Mouse (Mus musculus) midbrain, embryonic 12.5 days (tissue): ENCODE results near the gene Ktn1. TPM values are rescaled to one million over a fixed set of nuclear protein-coding genes. Genes with fewer than 3 reads are reported as not detected.

Experiments
- ATAC-seq: fragments of 200-750 bp; cut with Nextera tagmentation; 2 replicates; pipeline ENCODE4 v1.8.0; 2017; ENCODE audit warnings: low read depth, moderate TSS enrichment, moderate library complexity; ENCODE audit not compliant: low FRiP score
- H3K27ac ChIP-seq: fragments of 300-500 bp; sonication (generic); replicated peaks from 2 replicates; pipeline ENCODE4 v1.5.1; 2016; ENCODE audit warnings: mild to moderate bottlenecking
- H3K27me3 ChIP-seq: fragments of 300-500 bp; sonication (generic); 2 replicates; pipeline ENCODE4 v1.6.1; 2016; ENCODE audit warnings: mild to moderate bottlenecking
- H3K36me3 ChIP-seq: fragments of 300-500 bp; sonication (generic); 2 replicates; pipeline ENCODE4 v1.6.1; 2016
- H3K4me1 ChIP-seq: fragments of 300-500 bp; sonication (generic); 2 replicates; pipeline ENCODE4 v1.6.1; 2016
- H3K4me2 ChIP-seq: fragments of 300-500 bp; sonication (generic); replicated peaks from 2 replicates; pipeline ENCODE4 v1.6.1; 2016; ENCODE audit warnings: mild to moderate bottlenecking, moderate library complexity
- H3K4me3 ChIP-seq: fragments of 300-500 bp; sonication (generic); 2 replicates; pipeline ENCODE4 v1.5.1; 2016; ENCODE audit warnings: mild to moderate bottlenecking
- H3K9ac ChIP-seq: fragments of 300-500 bp; sonication (generic); replicated peaks from 2 replicates; pipeline ENCODE4 v1.6.1; 2016; ENCODE audit warnings: mild to moderate bottlenecking, moderate library complexity
- H3K9me3 ChIP-seq: fragments of 300-500 bp; sonication (generic); 2 replicates; pipeline ENCODE4 v1.6.1; 2016; ENCODE audit warnings: mild to moderate bottlenecking
- WGBS: fragments of 180-500 bp; shearing (Covaris S2); methylation state at CpG from one replicate; pipeline ENCODE4 v1.1.7; 2016; 5-methylcytosine and 5-hydroxymethylcytosine counted together
- polyA plus RNA-seq: library from polyadenylated mRNA; unstranded; fragments of >200 nt; fragmentation: Nextera tagmentation; extraction: Ambion mirVana; gene quantifications from 2 replicates; pipeline ENCODE4 v1.2.1, GENCODE M21; 2016

Ktn1 gene
- polyA plus RNA-seq, 1 experiment from 2014 or later = 93.2 TPM

DNA sequence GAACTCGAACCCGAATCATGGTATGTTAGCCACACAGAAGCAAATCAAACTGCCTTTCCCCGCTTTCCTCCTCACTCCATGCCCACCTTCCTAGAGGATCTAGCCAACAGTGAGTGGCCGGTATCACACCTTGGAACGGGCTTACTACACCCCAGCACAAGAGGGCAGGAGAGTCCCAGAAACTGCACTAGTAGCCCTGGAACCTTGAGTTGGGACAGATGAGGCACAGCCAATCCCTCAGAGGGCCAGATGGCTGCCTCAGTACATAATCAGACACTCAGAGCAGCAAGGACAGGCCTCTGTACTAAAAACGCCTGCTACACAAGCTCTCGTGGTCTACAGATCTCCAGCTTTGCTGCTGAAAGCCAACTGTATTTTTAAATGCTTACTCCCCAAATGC is 94.4 kb downstream of the Ktn1 start:
- Histone ChIP-seq H3K4me3 (no peak overlapping the region), H3K36me3 (peaks cover 10% of the 10 kb centered on the region), H3K9ac (no peak overlapping the region), H3K27ac (no peak overlapping the region), H3K4me2 (no peak overlapping the region), H3K9me3 (no peaks in the 10 kb centered on the region), H3K4me1 (no peaks in the 10 kb centered on the region), H3K27me3 (no peaks in the 10 kb centered on the region)
- no peak for ATAC-seq
- 97% methylated on average over 7 of the region's 7 CpGs for WGBS

DNA sequence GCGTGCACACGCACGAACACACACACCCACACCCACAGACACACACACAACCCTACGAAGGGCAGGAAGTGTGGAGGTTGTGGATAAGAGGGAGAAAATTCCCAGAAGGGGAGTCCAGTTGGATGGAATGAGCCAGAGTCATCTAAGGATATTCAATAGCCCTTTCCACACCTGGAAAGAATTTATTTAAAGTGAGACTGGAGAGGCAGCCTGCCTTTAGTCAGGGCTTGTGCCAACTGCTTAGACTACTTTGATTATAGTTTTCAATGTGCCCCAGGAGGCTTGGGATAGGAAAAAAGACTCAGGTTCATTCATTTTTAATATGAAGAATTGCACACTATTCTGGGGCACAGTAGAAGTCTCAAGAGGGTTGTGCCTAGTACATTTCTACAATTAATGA is 96.8 kb downstream of the Ktn1 start:
- Histone ChIP-seq H3K4me2 (no peak overlapping the region), H3K4me1 (no peaks in the 10 kb centered on the region), H3K27ac (no peak overlapping the region), H3K4me3 (no peak overlapping the region), H3K36me3 (no peaks in the 10 kb centered on the region), H3K9me3 (no peaks in the 10 kb centered on the region), H3K27me3 (no peaks in the 10 kb centered on the region), H3K9ac (no peak overlapping the region)
- no peak for ATAC-seq
- WGBS = 94% methylated on average over 4 of the region's 4 CpGs

DNA sequence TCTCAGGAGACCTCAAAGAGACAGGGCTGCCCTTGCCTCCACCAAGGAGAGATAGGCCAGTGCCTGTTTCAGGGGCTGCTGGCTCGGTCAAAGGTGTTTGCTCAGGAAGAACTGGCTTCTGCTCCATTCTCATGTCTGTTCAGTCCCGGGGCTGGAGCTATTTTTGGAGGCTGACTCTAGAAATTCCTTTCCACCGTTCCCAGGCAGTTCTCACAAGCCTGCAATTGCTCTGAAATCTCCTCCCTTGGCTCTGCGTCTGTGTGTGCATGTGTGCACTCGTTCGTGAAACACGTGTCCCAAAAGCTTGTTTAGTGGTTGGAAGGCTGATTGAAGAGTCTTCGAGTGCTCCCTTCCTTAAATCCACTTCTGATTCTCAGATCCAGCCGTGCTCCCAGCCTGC is 99.3 kb downstream of the Ktn1 start:
- H3K4me1 ChIP-seq = no peaks in the 10 kb centered on the region
- 81% methylated on average over 9 of the region's 9 CpGs for WGBS
- H3K9me3 ChIP-seq = no peaks in the 10 kb centered on the region
- no peaks in the 10 kb centered on the region for H3K36me3 ChIP-seq
- ATAC-seq = no peak
- H3K27ac ChIP-seq = no peak overlapping the region
- H3K4me3 ChIP-seq = no peak overlapping the region
- H3K4me2 ChIP-seq = no peak overlapping the region
- H3K9ac ChIP-seq = no peak overlapping the region
- H3K27me3 ChIP-seq = no peaks in the 10 kb centered on the region

DNA sequence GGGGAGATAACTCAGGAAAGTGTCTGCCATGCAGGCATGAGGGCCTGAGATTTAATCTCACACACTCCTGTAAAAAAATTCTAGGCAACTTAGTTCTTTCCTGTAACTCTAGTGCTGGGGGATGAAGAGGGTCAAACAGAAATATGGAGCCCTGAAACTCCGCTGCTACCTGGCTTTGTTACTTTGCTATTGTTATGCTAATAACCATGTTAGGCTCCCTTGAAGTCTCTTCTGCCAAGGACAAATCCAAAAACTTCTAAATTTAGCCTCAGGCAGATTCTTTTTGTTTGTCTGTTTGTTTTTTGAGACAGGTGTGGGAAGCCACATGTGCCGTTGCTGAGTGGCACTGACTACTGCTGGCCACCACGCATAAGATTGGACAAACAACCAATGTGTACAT is 100.5 kb downstream of the Ktn1 start:
- 84% methylated on average over 3 of the region's 3 CpGs for WGBS
- Histone ChIP-seq H3K9me3 (no peaks in the 10 kb centered on the region), H3K36me3 (no peaks in the 10 kb centered on the region), H3K27ac (no peak overlapping the region), H3K4me3 (no peak overlapping the region), H3K4me2 (no peak overlapping the region), H3K9ac (no peak overlapping the region), H3K4me1 (no peaks in the 10 kb centered on the region), H3K27me3 (no peaks in the 10 kb centered on the region)
- no peak for ATAC-seq

DNA sequence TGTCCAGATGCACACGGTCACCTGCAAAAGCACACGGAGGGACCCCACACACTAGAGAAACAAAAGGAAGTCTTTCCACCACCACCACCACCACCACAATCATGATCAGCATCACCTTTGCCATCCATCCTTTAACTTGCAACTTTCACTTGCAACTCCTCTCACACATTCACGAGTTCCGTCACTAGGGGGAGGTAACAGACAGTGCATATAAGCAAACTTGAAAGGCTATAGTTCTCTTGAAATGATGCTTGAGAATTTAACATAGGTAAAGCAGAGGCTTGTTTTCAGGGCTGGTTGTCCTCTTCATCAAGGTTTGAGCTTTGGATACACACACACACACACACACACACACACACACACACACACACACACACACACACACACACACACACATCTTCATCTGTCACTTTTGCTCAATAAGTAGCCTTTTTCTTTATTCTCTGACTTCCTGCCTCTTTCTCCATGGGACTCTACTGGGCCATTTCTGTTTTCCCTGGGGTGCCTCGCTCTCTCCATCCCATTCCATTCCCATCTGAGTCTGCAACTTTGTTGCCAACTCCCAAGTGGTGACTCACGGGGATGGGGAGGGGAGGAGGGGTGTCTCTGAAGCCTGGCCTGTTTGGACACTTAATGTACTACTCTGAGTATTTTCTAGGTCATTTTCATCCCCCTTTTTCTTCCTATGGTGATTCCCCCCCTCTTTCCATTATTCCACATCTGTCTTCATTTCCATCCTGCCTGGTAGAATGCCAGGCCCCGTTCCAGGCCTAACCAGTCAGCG is 103.4 kb downstream of the Ktn1 start:
- H3K4me2 ChIP-seq = no peak overlapping the region
- no peaks in the 10 kb centered on the region for H3K4me1 ChIP-seq
- no peak overlapping the region for H3K9ac ChIP-seq
- no peak overlapping the region for H3K4me3 ChIP-seq
- WGBS = 51% methylated on average over 8 of the region's 8 CpGs
- H3K36me3 ChIP-seq = no peaks in the 10 kb centered on the region
- no peaks in the 10 kb centered on the region for H3K9me3 ChIP-seq
- H3K27ac ChIP-seq = no peak overlapping the region
- no peaks in the 10 kb centered on the region for H3K27me3 ChIP-seq
- no peak for ATAC-seq

DNA sequence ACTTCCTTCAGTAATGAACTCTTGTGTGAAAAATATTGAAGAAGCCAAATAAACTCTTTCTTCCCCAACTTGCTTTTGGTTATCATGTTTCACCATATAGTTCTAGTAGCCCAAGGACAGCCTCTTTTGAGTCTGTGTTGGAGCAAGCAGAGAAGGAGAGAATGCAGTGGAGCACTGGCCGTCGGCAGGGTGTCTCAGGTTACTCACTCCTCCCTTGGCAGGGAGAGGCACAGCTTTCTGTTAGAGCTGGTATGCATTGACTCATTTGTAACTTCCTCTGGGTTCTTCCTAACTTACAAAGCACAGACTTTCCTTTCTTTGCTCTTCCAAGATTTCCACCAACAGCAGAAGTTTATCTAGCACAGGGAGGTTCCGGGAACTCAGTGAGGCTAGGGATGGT is 105.3 kb downstream of the Ktn1 start:
- ATAC-seq = no peak

DNA sequence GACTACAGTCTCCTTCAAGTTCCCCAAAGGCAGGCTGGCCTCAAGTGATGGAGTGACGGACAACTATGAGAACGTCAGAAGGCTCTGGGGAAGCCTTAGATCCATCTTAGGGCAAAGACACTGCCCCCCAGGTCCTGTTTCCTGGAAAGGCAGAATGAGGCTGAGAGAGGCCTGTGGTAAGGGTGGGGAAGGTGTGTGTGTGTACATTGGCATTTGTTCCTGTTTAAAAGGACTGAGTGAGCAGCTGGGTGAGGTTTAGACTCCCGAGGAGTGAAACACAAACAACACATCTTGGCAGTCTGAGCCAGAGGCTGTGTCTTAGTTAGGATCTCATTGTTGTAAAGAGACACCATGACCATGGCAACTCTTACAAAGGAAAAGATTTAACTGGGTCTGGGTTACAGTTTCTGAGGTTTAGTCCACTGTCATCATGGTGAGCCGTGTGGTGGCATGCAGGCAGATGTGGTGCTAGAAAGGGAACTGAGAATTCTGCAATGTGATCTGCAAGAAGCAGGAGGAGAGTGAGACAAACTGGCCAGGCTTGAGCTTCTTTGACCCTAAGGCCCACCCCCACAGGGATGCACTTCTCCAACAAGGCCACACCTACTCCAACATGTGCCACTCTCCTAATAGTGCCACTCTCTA is 106.1 kb downstream of the Ktn1 start:
- WGBS = 89% methylated on average over 4 of the region's 4 CpGs
- H3K4me1 ChIP-seq = no peaks in the 10 kb centered on the region
- H3K4me3 ChIP-seq = no peak overlapping the region
- no peak overlapping the region for H3K4me2 ChIP-seq
- H3K9ac ChIP-seq = no peak overlapping the region
- ATAC-seq = no peak
- H3K27me3 ChIP-seq = no peaks in the 10 kb centered on the region
- H3K36me3 ChIP-seq = no peaks in the 10 kb centered on the region
- H3K9me3 ChIP-seq = no peaks in the 10 kb centered on the region
- H3K27ac ChIP-seq = no peak overlapping the region

More for the DNA sequence above, 105.3 kb downstream of the Ktn1 start:
- Histone ChIP-seq H3K4me3 (no peak overlapping the region), H3K9ac (no peak overlapping the region), H3K27ac (no peak overlapping the region), H3K36me3 (no peaks in the 10 kb centered on the region), H3K4me2 (no peak overlapping the region), H3K4me1 (no peaks in the 10 kb centered on the region), H3K9me3 (no peaks in the 10 kb centered on the region), H3K27me3 (no peaks in the 10 kb centered on the region)
- 73% methylated on average over 3 of the region's 3 CpGs for WGBS

DNA sequence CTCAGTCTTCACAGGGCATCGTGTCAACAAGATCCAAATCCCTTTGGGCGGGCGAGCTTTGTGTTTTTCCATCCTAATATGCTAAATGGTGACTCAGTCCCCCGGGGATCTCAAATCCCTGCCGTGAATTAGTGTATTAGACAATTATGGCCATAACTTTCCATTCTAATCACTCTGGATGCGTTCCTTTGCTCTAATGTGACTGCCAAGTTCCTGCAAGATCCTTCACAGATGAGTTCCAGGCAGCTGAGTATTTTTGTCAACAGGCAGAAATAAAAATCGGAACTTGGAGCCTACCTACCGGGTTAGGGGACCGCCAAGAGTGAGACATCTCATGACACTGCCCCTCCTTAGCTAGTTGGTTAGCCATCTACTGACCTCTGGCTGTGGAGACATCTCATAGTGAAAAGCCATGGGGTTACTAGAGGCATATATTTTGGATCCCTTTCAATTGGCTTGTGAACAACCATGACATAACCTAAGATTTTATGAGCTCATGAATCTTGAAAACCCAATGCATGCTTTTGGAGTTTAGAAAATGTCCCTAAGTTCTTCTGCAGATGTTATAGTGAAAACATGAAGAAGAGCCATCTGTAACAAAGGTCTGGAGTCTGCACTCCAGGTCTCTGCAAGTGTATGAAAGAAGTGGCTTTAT is 108.3 kb downstream of the Ktn1 start:
- no peaks in the 10 kb centered on the region for H3K4me1 ChIP-seq
- no peak overlapping the region for H3K27ac ChIP-seq
- no peak overlapping the region for H3K9ac ChIP-seq
- no peaks in the 10 kb centered on the region for H3K9me3 ChIP-seq
- no peaks in the 10 kb centered on the region for H3K36me3 ChIP-seq
- H3K27me3 ChIP-seq = no peaks in the 10 kb centered on the region
- no peak overlapping the region for H3K4me2 ChIP-seq
- 81% methylated on average over 9 of the region's 9 CpGs for WGBS
- H3K4me3 ChIP-seq = no peak overlapping the region
- no peak for ATAC-seq

DNA sequence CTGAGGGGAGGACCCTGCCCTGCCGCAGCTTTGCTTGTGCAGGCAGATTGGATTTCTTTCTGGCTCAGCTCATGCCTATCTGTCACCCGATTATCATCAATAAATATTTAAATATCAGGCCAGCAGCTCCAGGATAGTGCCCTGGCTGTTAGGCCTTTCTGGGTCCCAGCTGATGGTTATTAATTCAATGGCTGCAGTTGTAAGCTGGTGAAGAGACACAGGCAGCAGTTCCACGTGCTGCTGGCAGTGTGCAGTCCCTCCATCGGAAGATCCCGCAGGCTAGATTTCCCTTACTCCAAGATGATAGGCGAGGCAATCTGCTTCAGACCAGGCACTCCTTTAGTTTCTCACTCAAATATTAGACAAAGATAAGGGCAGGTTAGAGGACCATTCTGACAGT is 116.9 kb downstream of the Ktn1 start:
- H3K4me2 ChIP-seq = no peak overlapping the region
- no peak overlapping the region for H3K4me3 ChIP-seq
- 69% methylated on average over 6 of the region's 6 CpGs for WGBS
- no peak for ATAC-seq
- no peaks in the 10 kb centered on the region for H3K27me3 ChIP-seq
- no peaks in the 10 kb centered on the region for H3K9me3 ChIP-seq
- no peaks in the 10 kb centered on the region for H3K36me3 ChIP-seq
- no peak overlapping the region for H3K9ac ChIP-seq
- H3K27ac ChIP-seq = 0 out of 2 replicates have a peak overlapping the region, but pooled peaks have one; percentile 15
- no peaks in the 10 kb centered on the region for H3K4me1 ChIP-seq

DNA sequence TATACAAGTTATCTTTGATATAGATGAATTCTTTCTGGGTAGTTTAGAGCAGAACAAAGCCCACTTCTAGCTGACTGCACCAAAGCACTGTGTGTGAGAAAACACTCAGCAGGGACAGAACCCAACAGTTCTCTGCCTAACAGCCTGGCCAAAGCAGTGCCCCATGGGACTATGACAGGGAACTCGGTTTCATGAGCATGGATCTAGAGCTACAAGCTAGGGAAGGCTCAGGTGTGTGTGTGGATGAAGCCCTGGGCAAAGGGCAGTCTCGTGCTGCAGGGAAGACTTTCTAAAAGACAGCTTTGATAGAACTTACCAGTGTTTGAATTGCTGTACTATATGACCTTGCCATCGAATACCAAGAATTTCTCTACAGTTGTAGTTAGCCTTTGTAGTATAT is 117.5 kb downstream of the Ktn1 start:
- WGBS = 70% methylated on average over 3 of the region's 3 CpGs
- no peak for ATAC-seq
- H3K4me3 ChIP-seq = no peak overlapping the region
- no peaks in the 10 kb centered on the region for H3K9me3 ChIP-seq
- no peak overlapping the region for H3K27ac ChIP-seq
- no peak overlapping the region for H3K9ac ChIP-seq
- H3K27me3 ChIP-seq = no peaks in the 10 kb centered on the region
- no peaks in the 10 kb centered on the region for H3K36me3 ChIP-seq
- H3K4me1 ChIP-seq = no peaks in the 10 kb centered on the region
- H3K4me2 ChIP-seq = no peak overlapping the region

DNA sequence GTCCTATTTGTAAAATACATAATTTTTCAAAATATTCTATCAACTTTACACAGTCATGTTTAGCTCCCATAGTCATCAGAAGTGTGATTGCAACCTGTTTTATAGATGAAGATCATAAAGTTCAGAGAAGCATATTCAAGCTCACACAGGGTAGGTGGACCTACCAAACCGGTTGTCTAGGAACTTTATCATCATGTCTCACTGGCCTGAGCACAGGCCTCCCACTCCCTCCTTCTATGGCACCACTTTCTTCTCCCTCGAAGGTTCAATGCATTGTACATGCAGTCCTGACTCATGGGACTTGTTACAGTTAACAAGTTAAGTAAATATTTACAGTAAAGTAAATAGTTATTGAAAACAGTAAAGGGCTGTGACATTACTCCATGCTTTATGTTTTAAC is 118.1 kb downstream of the Ktn1 start:
- H3K9me3 ChIP-seq = no peaks in the 10 kb centered on the region
- no peaks in the 10 kb centered on the region for H3K4me1 ChIP-seq
- no peaks in the 10 kb centered on the region for H3K27me3 ChIP-seq
- 80% methylated on average over 2 of the region's 2 CpGs for WGBS
- H3K4me2 ChIP-seq = no peak overlapping the region
- H3K36me3 ChIP-seq = no peaks in the 10 kb centered on the region
- no peak for ATAC-seq
- H3K4me3 ChIP-seq = no peak overlapping the region
- H3K27ac ChIP-seq = no peak overlapping the region
- H3K9ac ChIP-seq = no peak overlapping the region

DNA sequence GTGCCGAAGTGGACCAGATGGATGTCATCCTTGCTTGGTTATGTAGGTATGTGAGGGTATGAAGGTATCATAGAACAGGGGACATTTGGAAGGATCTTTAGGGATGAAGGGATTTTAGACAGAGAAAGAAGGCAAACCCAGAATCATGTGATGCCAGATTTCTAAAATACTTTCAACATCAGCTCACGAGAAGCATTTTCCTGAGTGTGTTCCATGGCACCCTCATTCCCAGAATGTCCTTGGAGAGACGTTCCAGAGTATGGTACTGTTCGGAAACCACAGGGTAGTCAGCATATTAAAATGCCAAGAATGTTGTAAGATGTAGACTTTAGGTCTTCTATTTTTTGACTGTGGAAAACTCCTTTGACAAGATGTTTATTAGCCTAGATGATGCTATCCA is 123.2 kb downstream of the Ktn1 start:
- Histone ChIP-seq H3K9me3 (no peaks in the 10 kb centered on the region), H3K9ac (no peak overlapping the region), H3K4me2 (no peak overlapping the region), H3K4me1 (no peaks in the 10 kb centered on the region), H3K27me3 (no peaks in the 10 kb centered on the region), H3K36me3 (no peaks in the 10 kb centered on the region), H3K27ac (no peak overlapping the region), H3K4me3 (no peak overlapping the region)
- ATAC-seq = no peak
- WGBS = 94% methylated on average over 4 of the region's 4 CpGs
